Mouse (Mus musculus): ENCODE results near the gene Ifi208.
"Not testable (repeated sequence)": the region's sequence is repeated elsewhere in the genome, so short reads cannot be mapped to it uniquely, and the experiment has no call there.

DNA sequence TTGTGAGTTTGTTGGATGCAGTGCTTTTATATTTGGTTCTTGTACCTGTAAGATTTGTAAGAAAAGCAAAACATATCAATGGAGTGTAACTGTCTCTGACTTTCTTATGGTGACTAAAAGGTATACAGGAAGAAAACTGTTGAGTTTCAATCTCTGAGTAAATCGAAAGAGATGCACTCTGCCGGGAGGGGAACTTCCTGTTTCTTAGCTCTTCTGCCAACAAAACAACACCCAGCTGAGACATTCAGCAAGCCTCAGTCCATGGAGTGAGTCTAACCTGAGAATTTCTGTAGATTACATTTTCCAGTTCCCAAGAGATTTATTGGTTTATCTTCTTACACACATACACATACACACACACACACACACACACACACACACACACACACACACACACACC, 42.9 kb upstream of the Ifi208 start, which contains the start of gene Ifi209:
- not testable (repeated sequence) for TF ChIP-seq CTCF (IDR thresholded peaks at IDR 0.05; ENCODE audit: control insufficient read depth, insufficient read depth, low read length); POLR2A (IDR thresholded peaks at IDR 0.05; ENCODE audit: borderline replicate concordance, control insufficient read depth, low read depth, low read length)
